Comparison of ENCODE assay signal across 11 mouse cellular contexts in the genomic region with DNA sequence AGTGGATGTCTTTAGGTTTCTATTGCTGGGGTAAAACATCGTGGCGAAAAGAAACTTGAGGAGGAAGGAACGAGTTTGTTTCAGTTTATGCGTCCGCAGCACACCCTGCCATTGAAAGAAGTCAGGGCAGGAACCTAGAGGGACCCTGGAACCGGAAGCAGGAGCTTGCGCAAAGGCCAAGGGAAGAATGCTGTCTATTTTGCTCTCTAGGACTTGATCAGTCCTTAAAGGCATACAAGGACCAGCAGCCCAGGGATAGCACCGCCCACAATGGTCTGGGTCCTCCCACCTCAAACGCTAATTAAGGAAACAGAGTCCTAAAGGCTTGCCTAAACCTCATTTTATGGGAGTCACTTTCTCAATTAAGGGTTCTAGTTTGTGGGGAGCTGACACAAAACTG. TPM values are rescaled to one million over a fixed set of nuclear protein-coding genes. Genes with fewer than 3 reads are reported as not detected.
A peak's percentile ranks its signal among the peaks of the same experiment; 100 is the strongest.
DNase-seq lines count a peak whose midpoint lies in the region; ATAC-seq and TF ChIP-seq lines count a peak whose summit lies in the region.
"Had no signal": no experiment of that assay in that cellular context is flagged by ENCODE, and none has a peak within 500 bp of the region (broad histone marks: within the 10 kb centered on the region; RNA-seq: fewer than 3 reads in every experiment).

No protein-coding gene starts in this region.

- H3K27me3 ChIP-seq in spleen, adult 2 months (ENCODE audit: control insufficient read depth, insufficient read depth, low read length): peaks cover 5% of the 10 kb centered on the region; the same call in 1 of the 2 replicates
- no peaks in the 10 kb centered on the region for H3K27me3 ChIP-seq in intestine, postnatal 0 days (replicated peaks; ENCODE audit: control insufficient read depth, insufficient read depth, low read length)
- H3K27me3 ChIP-seq in hindbrain, embryonic 16.5 days (replicated peaks; ENCODE audit: control insufficient read depth, insufficient read depth, low read length): no peaks in the 10 kb centered on the region
- H3K27me3 ChIP-seq: embryonic facial prominence, embryonic 15.5 days had no signal

- no peak for TF ChIP-seq POLR2A in spleen, adult 2 months (IDR thresholded peaks at IDR 0.05; ENCODE audit: low read depth, low read length)

- H3K9ac ChIP-seq in intestine, postnatal 0 days (ENCODE audit: low read depth, low read length): no peak overlapping the region
- H3K9ac ChIP-seq in hindbrain, embryonic 16.5 days (ENCODE audit: low read depth, low read length): no peak overlapping the region
- H3K9ac ChIP-seq: embryonic facial prominence, embryonic 15.5 days had no signal

- H3K4me1 ChIP-seq in spleen, adult 2 months (ENCODE audit: control insufficient read depth, insufficient read depth, insufficient read length): peaks cover 2% of the 10 kb centered on the region; the same call in 1 of the 2 replicates
- H3K4me1 ChIP-seq in intestine, postnatal 0 days (replicated peaks; ENCODE audit: control insufficient read depth, insufficient read depth, low read length): no peaks in the 10 kb centered on the region
- no peaks in the 10 kb centered on the region for H3K4me1 ChIP-seq in hindbrain, embryonic 16.5 days (ENCODE audit: control insufficient read depth, insufficient read depth, low read depth, low read length)

- no peak for ATAC-seq in intestine, postnatal 0 days
- ATAC-seq in hindbrain, embryonic 16.5 days: no peak

- H3K27ac ChIP-seq in spleen, adult 2 months (ENCODE audit: insufficient read depth, low read length): no peak overlapping the region
- H3K27ac ChIP-seq in intestine, postnatal 0 days (ENCODE audit: low read depth, low read length): no peak overlapping the region
- no peak overlapping the region for H3K27ac ChIP-seq in hindbrain, embryonic 16.5 days (ENCODE audit: low read depth, low read length)
- H3K27ac ChIP-seq: embryonic facial prominence, embryonic 15.5 days; midbrain, embryonic 12.5 days had no signal

- no peaks in the 10 kb centered on the region for H3K36me3 ChIP-seq in spleen, adult 2 months (ENCODE audit: control insufficient read depth, insufficient read depth, low read length)
- no peaks in the 10 kb centered on the region for H3K36me3 ChIP-seq in intestine, postnatal 0 days (ENCODE audit: control insufficient read depth, insufficient read depth)
- no peaks in the 10 kb centered on the region for H3K36me3 ChIP-seq in hindbrain, embryonic 16.5 days (ENCODE audit: control insufficient read depth, insufficient read depth, low read length)
- H3K36me3 ChIP-seq: embryonic facial prominence, embryonic 15.5 days; G1E; midbrain, embryonic 12.5 days had no signal

- H3K9me3 ChIP-seq in intestine, postnatal 0 days (ENCODE audit: control insufficient read depth): no peaks in the 10 kb centered on the region
- H3K9me3 ChIP-seq in hindbrain, embryonic 16.5 days (ENCODE audit: control insufficient read depth, low read length): no peaks in the 10 kb centered on the region
- H3K9me3 ChIP-seq: embryonic facial prominence, embryonic 15.5 days; G1E; midbrain, embryonic 12.5 days had no signal

- peak overlapping the region; percentile 18; the same call in 1 of the 2 replicates for H3K4me3 ChIP-seq in spleen, adult 2 months (ENCODE audit: extremely low read depth, insufficient read depth, insufficient read length)
- no peak overlapping the region for H3K4me3 ChIP-seq in intestine, postnatal 0 days (ENCODE audit: low read depth, low read length)
- H3K4me3 ChIP-seq in hindbrain, embryonic 16.5 days (ENCODE audit: low read length): no peak overlapping the region

- WGBS in spleen, adult 2 months: 31% methylated on average over 9 of the region's 9 CpGs
- WGBS in intestine, postnatal 0 days: 60% methylated on average over 9 of the region's 9 CpGs
- WGBS in hindbrain, embryonic 16.5 days: 76% methylated on average over 9 of the region's 9 CpGs

- no peak for DNase-seq in spleen, adult 2 months (ENCODE audit: low read depth in 1 of 2, low spot score in 2 of 2)
- no peak for DNase-seq in spleen, postnatal 14 days (ENCODE audit: low spot score in 2 of 2)
- DNase-seq in lung, adult 18-20 months: peak; percentile 61 to 71
- peak; percentile 69 for DNase-seq in yolk sac, embryonic 10.5 days (ENCODE audit: low spot score)
- no peak for DNase-seq in natural killer cell, adult 2 months (ENCODE audit: low spot score in 2 of 2)
- DNase-seq in gastrocnemius, postnatal 25 days: no peak

- no peak for TF ChIP-seq CTCF in spleen, adult 2 months (IDR thresholded peaks at IDR 0.05; ENCODE audit: extremely low read depth, insufficient read depth, insufficient read length, insufficient replicate concordance)
- TF ChIP-seq CTCF in intestine, postnatal 0 days (IDR thresholded peaks at IDR 0.05; ENCODE audit: low read depth): no peak

- peak overlapping the region; percentile 78 for H3K4me2 ChIP-seq in intestine, postnatal 0 days (replicated peaks; ENCODE audit: low read depth)
- no peak overlapping the region for H3K4me2 ChIP-seq in hindbrain, embryonic 16.5 days (ENCODE audit: low read length)

RNA-seq across cellular contexts. Expression of a gene that starts 0.7 kb away (rescaled TPM):
- polyA plus RNA-seq in spleen, adult 2 months (2012; rRNA removed): 4.7 and 5.7 TPM in 2 replicates
- polyA plus RNA-seq in intestine, postnatal 0 days (2015; fragmentation: Nextera tagmentation; extraction: Ambion mirVana): 32.1 TPM in 2 replicates
- polyA plus RNA-seq in hindbrain, embryonic 16.5 days (2015; fragmentation: Nextera tagmentation; extraction: Ambion mirVana): 30.2 and 30.4 TPM in 2 replicates
- 10 to 100 TPM; 20.2 to 20.5 TPM for total RNA-seq in gastrocnemius, postnatal 25 days (2021)
- polyA plus RNA-seq: G1E had no signal

Comparison
In these comparisons a context has a peak if more than half of its experiments do, and no peak if none do; other contexts are left out.
1. DNase-seq: peak in lung, adult 18-20 months (2 of 2) and yolk sac, embryonic 10.5 days (single experiment); none in spleen, adult 2 months (0 of 2), spleen, postnatal 14 days (0 of 2), natural killer cell, adult 2 months (0 of 2) and gastrocnemius, postnatal 25 days (single experiment).